Mouse (Mus musculus): ENCODE results near the gene Tead1.

GRCm38 (mm10) chr7:112635936-112636335 is 43.2 kb upstream of the Tead1 start:
- TF ChIP-seq CTCF (IDR thresholded peaks at IDR 0.05; ENCODE audit: low read depth) (peak; percentile 11; the same call in 1 of the 2 replicates), EP300 (optimal IDR thresholded peaks at IDR 0.05) (no peak)
